Mouse (Mus musculus) liver, postnatal 0 days (tissue): ENCODE measurements around the gene Noto. TPM values are rescaled to one million over a fixed set of nuclear protein-coding genes. Genes with fewer than 3 reads are reported as not detected.

Experiments
- ATAC-seq: fragments of 200-750 bp; cut with Nextera tagmentation; 2 replicates; pipeline ENCODE4 v1.8.0; 2017; ENCODE audit warnings: mild to moderate bottlenecking, moderate library complexity
- DNase-seq: peaks from one replicate; pipeline ENCODE4 v3.0.0-alpha.2; 2016
- H3K27ac ChIP-seq: fragments of 300-500 bp; sonication (generic); 2 replicates; pipeline ENCODE4 v1.5.1; 2014; ENCODE audit warnings: antibody characterized with exemption, moderate library complexity, mild to moderate bottlenecking, low read depth
- H3K27me3 ChIP-seq: fragments of 300-500 bp; sonication (generic); 2 replicates; pipeline ENCODE4 v1.6.1; 2014; ENCODE audit warnings: low read length, control low read depth, mixed read lengths; ENCODE audit not compliant: insufficient read depth
- H3K36me3 ChIP-seq: fragments of 300-500 bp; sonication (generic); replicated peaks from 2 replicates; pipeline ENCODE4 v1.6.1; 2014; ENCODE audit warnings: mild to moderate bottlenecking, control low read depth, low read length, moderate library complexity, mixed read lengths; ENCODE audit not compliant: insufficient read depth
- H3K4me1 ChIP-seq: fragments of 300-500 bp; sonication (generic); 2 replicates; pipeline ENCODE4 v1.6.1; 2014; ENCODE audit warnings: antibody characterized with exemption, mild to moderate bottlenecking, control low read depth; ENCODE audit not compliant: insufficient read depth
- H3K4me2 ChIP-seq: fragments of 300-500 bp; sonication (generic); 2 replicates; pipeline ENCODE4 v1.6.1; 2014; ENCODE audit warnings: low read depth, mild to moderate bottlenecking, low read length, moderate library complexity, mixed read lengths
- H3K4me3 ChIP-seq: fragments of 300-500 bp; sonication (generic); 2 replicates; pipeline ENCODE4 v1.5.1; 2014; ENCODE audit warnings: low read depth, low read length
- H3K9ac ChIP-seq: fragments of 300-500 bp; sonication (generic); replicated peaks from 2 replicates; pipeline ENCODE4 v1.6.1; 2014; ENCODE audit warnings: mild to moderate bottlenecking, moderate library complexity
- H3K9me3 ChIP-seq: fragments of 300-500 bp; sonication (generic); 2 replicates; pipeline ENCODE4 v1.6.1; 2016; ENCODE audit warnings: mild to moderate bottlenecking, control low read depth, low read length, mixed read lengths
- CTCF ChIP-seq: sonication (generic); IDR thresholded peaks from 2 replicates; pipeline ENCODE4 v1.5.1; 2016; ENCODE audit warnings: antibody characterized with exemption, low read depth
- EP300 ChIP-seq: IDR thresholded peaks from 2 replicates; pipeline ENCODE4 v1.6.1; 2016; ENCODE audit warnings: antibody characterized with exemption, low read depth, mild to moderate bottlenecking
- WGBS: fragments of 180-500 bp; shearing (Covaris S2); extraction: QIAGEN DNeasy Blood & Tissue Kit; methylation state at CpG from one replicate; pipeline ENCODE4 v1.1.7; 2014; ENCODE audit not compliant: insufficient replicate concordance; 5-methylcytosine and 5-hydroxymethylcytosine counted together
- polyA plus RNA-seq: library from polyadenylated mRNA; unstranded; fragments of >200 nt; fragmentation: Nextera tagmentation; extraction: Ambion mirVana; gene quantifications from 2 replicates; pipeline ENCODE4 v1.2.1, GENCODE M21; 2015

Gene Noto
- polyA plus RNA-seq, 1 experiment from 2014 or later = not detected

- Histone ChIP-seq H3K4me2 (no peak overlapping the region), H3K4me1 (peaks cover 17% of the 10 kb centered on the region), H3K9me3 (no peaks in the 10 kb centered on the region), H3K36me3 (peaks cover 11% of the 10 kb centered on the region), H3K27ac (no peak overlapping the region), H3K9ac (no peak overlapping the region), H3K4me3 (no peak overlapping the region), H3K27me3 (no peaks in the 10 kb centered on the region)
- ATAC-seq (no peak), DNase-seq (no peak)
- 53% methylated on average over 1 of the region's 1 CpGs for WGBS
- TF ChIP-seq CTCF = no peak
- no peak for TF ChIP-seq EP300
Measured at GRCm38 (mm10) chr6:85436204-85436603, 12.5 kb downstream of the Noto start.

DNA sequence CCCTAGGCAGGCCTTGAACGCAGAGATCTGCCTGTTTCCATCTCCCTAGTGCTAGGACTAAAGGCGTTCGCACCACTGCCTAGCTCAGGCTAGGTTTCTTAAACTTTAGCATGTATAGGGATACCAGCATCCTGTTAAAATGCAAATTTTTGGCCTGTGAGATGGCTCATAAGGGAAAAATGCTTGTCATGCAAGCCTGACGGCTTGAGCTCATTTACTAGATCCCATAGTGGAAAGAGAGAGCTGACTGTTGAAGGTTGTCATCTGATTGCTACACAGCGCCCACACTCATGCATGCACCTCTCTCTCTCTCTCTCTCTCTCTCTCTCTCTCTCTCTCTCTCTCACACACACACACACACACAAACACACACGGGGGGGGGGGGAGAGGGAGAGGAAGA, 12.9 kb downstream of the Noto start:
- no peak overlapping the region for H3K4me2 ChIP-seq
- DNase-seq = no peak
- H3K27ac ChIP-seq = no peak overlapping the region
- no peaks in the 10 kb centered on the region for H3K9me3 ChIP-seq
- TF ChIP-seq CTCF (no peak), EP300 (no peak)
- H3K9ac ChIP-seq = no peak overlapping the region
- H3K4me1 ChIP-seq = peaks cover 13% of the 10 kb centered on the region
- ATAC-seq = no peak
- no peak overlapping the region for H3K4me3 ChIP-seq
- H3K27me3 ChIP-seq = no peaks in the 10 kb centered on the region
- peaks cover 11% of the 10 kb centered on the region for H3K36me3 ChIP-seq
- WGBS = 81% methylated on average over 5 of the region's 6 CpGs

GRCm38 (mm10) chr6:85441142-85441541, 17.5 kb downstream of the Noto start:
- H3K4me1 ChIP-seq = no peaks in the 10 kb centered on the region
- H3K9me3 ChIP-seq = no peaks in the 10 kb centered on the region
- no peak overlapping the region for H3K4me3 ChIP-seq
- DNase-seq (no peak), ATAC-seq (no peak)
- TF ChIP-seq CTCF (no peak), EP300 (no peak)
- H3K9ac ChIP-seq = no peak overlapping the region
- peaks cover 25% of the 10 kb centered on the region for H3K36me3 ChIP-seq
- no peak overlapping the region for H3K27ac ChIP-seq
- H3K4me2 ChIP-seq = no peak overlapping the region
- no peaks in the 10 kb centered on the region for H3K27me3 ChIP-seq
- WGBS = 74% methylated on average over 4 of the region's 4 CpGs

DNA sequence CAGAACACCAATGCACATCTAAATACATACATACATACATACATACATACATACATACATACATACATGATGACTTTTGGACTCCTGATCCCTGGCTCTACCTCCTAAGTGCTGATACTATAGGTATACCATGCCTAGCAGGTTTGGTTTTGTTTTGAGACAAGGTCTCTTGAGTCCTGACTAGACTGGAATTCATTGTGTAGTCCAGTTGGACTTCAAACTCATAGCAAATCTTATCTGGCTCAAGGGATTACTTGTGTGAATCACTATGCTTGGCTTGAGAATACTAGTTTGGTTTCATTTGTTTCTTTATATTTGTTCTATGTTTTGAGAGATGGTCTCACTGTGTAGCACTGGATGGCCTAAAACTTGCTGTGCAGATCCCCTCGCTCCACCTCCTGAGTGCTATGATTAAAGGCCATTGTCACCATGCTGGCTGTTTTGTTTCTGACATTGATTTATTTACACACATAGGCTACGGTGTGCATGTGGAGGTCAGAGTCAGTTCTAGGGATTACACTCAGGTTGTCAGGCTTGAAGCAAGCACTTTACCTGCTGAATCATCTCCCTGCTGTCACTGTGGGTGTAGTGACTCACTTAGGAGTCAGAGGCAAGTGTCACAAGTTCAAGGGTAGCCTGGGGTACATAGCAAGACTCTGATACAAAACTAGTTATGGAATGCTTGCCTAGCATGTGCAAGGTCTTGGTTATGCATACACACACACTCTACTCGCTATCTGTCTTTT, 20.0 kb downstream of the Noto start:
- Histone ChIP-seq H3K9ac (no peak overlapping the region), H3K27ac (0 out of 2 replicates have a peak overlapping the region, but pooled peaks have one; percentile 22), H3K4me1 (no peaks in the 10 kb centered on the region), H3K4me3 (no peak overlapping the region), H3K36me3 (peaks cover 33% of the 10 kb centered on the region), H3K4me2 (no peak overlapping the region), H3K27me3 (no peaks in the 10 kb centered on the region), H3K9me3 (no peaks in the 10 kb centered on the region)
- TF ChIP-seq CTCF (no peak), EP300 (no peak)
- ATAC-seq = peak; percentile 69
- 69% methylated on average over 3 of the region's 3 CpGs for WGBS
- DNase-seq = no peak

DNA sequence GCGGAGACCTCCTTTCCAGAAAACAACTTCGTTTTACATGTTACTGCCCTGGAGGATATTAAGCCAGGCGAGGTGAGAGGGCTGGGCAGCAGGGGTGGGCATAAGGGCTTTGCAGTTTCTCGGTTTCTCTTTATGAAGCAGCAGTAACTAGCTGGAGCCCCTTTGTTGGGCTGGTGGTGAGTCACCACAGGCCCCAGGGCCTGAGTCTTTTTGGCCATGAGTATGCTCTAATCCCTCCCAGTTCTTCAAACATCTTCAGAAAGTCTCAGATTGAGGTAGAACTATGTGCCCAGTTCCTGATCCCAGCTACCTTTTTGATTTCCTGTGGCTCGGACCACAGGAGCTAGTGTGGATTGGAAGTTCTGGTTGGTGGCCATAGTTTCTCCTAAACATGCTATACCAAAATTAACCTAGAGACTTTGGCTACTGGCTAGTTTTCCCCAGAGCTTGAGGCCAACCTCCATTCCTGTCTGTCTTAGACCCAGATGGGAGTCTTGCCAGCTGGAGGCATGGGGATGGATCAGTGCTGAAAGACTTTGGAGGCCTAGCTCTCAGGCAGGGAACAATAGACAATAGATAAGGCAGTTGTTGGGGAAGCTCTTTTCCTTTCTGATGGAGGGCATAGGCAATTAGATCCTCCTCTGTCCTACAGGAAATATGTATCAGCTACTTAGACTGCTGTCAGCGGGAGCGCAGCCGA, 20.7 kb downstream of the Noto start:
- no peaks in the 10 kb centered on the region for H3K9me3 ChIP-seq
- 84% methylated on average over 8 of the region's 8 CpGs for WGBS

DNA sequence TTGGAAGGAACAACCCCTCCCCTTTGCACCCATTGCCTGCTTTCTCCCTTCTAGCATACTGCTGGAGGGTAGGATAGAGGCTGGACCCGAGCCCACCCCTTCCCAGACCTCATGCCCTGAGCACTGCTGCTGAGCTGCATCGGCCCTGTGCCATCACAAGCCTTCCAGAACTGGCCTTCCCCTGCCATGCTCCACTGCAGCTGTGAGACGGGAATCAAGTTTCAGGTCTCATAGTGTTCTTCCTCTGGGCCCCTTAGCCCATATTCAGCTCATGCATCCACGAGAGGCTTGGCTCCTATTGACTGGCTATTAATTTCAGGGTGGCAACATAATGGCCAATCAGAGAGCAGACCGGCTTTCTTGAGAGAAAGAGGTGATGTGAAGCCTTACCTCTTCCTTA, 21.6 kb downstream of the Noto start:
- no peak overlapping the region for H3K4me2 ChIP-seq
- DNase-seq (no peak), ATAC-seq (no peak)
- H3K4me3 ChIP-seq = no peak overlapping the region
- WGBS = 82% methylated on average over 5 of the region's 5 CpGs
- H3K9me3 ChIP-seq = no peaks in the 10 kb centered on the region
- 0 out of 2 replicates have a peak, but pooled peaks cover under 1% of the 10 kb centered on the region for H3K4me1 ChIP-seq
- H3K36me3 ChIP-seq = peaks cover 28% of the 10 kb centered on the region
- no peak overlapping the region for H3K27ac ChIP-seq
- TF ChIP-seq EP300 = no peak
- no peak for TF ChIP-seq CTCF
- H3K27me3 ChIP-seq = no peaks in the 10 kb centered on the region
- no peak overlapping the region for H3K9ac ChIP-seq

More for the DNA sequence above, 20.7 kb downstream of the Noto start:
- H3K9ac ChIP-seq = no peak overlapping the region
- TF ChIP-seq EP300 = no peak
- H3K4me2 ChIP-seq = no peak overlapping the region
- no peak overlapping the region for H3K27ac ChIP-seq
- peaks cover 33% of the 10 kb centered on the region for H3K36me3 ChIP-seq
- H3K4me3 ChIP-seq = no peak overlapping the region
- no peaks in the 10 kb centered on the region for H3K4me1 ChIP-seq
- ATAC-seq = no peak
- no peak for DNase-seq
- H3K27me3 ChIP-seq = no peaks in the 10 kb centered on the region
